Mouse (Mus musculus): Measurements from ENCODE around the gene Usp20.

The Usp20 gene

GRCm38 (mm10) chr2:31040043-31040442 is 58.0 kb downstream of the Usp20 start:
- DNase-seq (ENCODE audit: low read depth, low spot score): no peak

DNA sequence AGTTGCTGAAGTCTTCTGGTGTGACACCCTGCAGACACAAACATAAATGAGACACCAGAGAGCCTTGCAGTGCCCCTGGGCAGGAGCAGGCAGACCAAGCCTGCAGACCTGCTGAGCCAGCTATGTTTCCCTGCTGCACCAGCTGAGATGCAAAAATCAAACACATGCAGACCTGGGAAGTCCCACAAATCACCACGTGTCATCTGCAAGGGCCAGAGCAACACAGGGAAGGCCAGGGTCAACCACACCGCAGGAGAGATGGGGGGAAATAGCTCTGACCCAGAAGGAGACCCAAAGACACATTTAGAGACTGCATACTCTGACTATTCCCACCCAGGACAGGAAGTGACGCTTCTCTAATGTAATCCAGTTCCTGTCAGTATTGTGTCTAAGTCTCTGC is 58.4 kb downstream of the Usp20 start:
- DNase-seq (ENCODE audit: low read depth, low spot score): no peak

GRCm38 (mm10) chr2:31041386-31041785 is 59.3 kb downstream of the Usp20 start:
- no peak for DNase-seq (ENCODE audit: low read depth, low spot score)

DNA sequence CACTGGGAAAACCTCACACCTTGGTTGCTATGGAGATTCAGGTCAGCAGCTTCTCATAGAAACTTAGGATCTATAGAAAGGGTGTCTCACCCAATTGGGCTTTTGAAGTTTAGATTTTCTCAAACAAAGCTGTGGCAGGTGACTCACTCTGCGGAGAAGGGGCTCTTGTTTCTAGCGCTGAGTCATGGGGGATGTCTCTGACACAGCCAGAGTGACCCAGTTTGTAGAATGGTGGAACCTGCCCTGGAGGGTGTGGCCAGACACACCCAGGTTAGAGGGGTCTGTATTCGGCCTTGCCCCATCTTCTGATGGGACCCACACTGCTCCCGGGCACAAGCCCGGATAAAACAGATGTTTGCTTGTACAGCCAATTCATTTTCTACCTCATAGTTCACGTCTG is 60.8 kb downstream of the Usp20 start:
- no peak for DNase-seq (ENCODE audit: low read depth, low spot score)

GRCm38 (mm10) chr2:31043856-31044255 is 61.8 kb downstream of the Usp20 start:
- no peak for DNase-seq (ENCODE audit: low read depth, low spot score)

GRCm38 (mm10) chr2:31048037-31048436 is 66.0 kb downstream of the Usp20 start:
- no peak for DNase-seq (ENCODE audit: low read depth, low spot score)

- no peak for DNase-seq (ENCODE audit: low read depth, low spot score)
Observed at GRCm38 (mm10) chr2:31052441-31052840, 70.4 kb downstream of the Usp20 start.

- DNase-seq (ENCODE audit: low read depth, low spot score): no peak
Observed at GRCm38 (mm10) chr2:31053426-31053825, 71.3 kb downstream of the Usp20 start.

DNA sequence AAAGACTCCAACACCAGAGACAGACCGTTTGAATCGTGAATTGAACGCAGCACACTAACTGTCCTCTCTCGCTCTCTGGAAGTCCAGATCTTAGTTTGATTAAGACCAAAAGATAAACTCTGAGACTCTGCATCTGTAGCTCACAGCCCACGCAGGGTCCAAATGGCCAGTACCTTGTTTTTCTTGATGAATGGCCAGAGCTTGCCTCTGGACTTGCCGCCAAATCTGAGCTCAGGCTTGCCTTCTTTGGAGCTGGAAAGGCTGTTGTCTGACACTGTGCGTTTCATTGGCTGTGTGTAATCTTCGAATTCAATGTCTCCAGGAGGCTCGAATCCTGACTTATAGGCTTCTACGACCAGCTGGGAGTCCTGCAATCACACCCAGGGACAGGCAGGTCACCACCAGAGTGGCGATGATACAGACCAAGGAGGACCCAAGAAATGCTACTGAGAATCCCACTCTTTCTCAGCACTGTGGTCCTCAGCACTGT is 71.8 kb downstream of the Usp20 start:
- no peak for DNase-seq (ENCODE audit: low read depth, low spot score)

DNA sequence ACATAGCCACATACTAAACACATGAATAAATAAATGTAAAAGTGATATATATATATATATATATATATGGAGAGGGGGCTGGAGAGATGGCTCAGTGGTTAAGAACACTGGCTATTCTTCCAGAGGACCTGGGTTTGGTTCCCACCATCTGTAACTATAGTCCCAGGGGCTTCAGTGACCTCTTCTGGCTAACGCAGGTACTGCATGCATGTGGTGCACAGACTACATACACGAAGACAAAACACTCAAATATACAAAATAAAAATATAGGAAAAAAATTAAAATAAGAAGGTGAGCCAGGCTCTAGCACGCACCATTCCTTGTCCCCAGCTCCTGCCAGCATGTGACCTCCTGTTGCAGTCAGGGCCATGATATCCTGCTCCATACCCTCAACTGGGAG is 74.0 kb downstream of the Usp20 start:
- no peak for DNase-seq (ENCODE audit: low read depth, low spot score)

GRCm38 (mm10) chr2:31057549-31058177 is 75.6 kb downstream of the Usp20 start:
- no peak for DNase-seq (ENCODE audit: low read depth, low spot score)

DNA sequence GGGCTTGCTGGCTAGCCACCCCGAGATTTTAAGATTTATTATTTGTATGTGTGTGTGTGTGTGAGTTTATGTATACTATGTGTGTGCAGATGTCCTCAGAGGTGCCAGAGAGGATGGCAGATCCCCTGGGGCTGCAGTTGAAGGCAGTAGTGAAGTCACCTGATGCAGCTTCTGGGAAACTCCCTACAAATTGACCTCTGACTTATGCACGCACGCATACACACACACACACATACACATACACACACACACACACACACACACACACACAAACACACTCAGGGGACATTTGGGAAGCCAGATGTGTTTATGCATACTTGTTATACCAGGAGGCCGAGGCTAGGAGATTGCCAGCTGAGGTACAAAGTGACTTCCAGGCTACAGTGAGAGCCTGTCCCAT is 76.4 kb downstream of the Usp20 start:
- no peak for DNase-seq (ENCODE audit: low read depth, low spot score)

DNA sequence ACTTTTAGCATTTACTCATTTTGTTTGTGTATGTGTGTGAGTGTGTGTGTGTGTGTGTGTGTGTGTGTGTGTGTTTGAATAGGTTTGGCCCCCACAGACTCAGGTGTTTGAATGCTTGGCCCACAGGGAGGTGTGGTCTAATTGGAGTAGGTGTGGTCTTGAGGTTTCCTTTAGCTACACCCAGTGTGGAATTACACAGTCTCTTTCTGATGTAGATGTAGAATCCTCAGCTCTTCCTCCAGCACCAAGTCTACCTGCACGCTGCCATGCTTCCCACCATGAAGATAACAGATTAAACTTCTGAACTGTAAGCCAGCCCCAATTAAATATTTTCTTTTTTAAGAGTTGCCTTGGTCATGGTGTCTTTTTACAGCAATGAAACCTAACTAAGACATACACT is 78.2 kb downstream of the Usp20 start:
- DNase-seq (ENCODE audit: low read depth, low spot score): no peak

GRCm38 (mm10) chr2:31060787-31061730 is 79.0 kb downstream of the Usp20 start:
- no peak for DNase-seq (ENCODE audit: low read depth, low spot score)

DNA sequence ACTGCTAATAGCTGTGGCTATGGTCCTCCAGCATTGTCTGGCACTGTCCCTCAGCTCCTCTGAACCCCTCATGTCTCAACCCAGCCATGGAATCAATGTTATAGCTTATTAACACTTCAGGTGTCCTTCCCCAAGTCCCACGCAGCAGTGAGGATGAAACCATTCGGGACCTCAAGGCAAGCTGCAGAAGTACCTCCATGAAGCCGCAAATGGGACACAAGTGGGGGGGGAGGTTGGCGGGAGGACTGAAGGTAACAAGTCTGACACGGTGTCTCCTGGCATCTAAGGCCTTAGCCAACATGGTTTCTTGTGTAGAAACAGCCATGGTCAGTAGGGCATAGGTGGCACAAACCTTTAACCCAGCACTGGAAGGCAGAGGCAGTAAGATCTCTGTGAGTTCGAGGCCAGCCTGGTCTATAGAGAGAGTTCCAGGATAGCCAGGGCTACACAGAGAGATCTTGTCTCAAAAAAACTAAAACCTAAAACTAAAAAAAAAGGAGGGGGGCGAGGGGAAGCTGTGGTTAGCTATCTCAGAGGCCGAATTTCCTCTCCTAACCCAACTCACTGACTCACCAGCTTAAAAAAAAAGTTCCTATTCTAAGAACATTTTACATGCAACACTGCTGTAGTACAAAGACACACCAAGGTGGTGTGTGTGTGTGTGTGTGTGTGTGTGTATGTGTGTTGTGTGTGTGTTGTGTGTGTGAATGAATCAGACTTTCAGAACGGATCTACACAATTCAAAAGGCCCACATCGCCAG is 80.0 kb downstream of the Usp20 start:
- no peak for DNase-seq (ENCODE audit: low read depth, low spot score)

DNA sequence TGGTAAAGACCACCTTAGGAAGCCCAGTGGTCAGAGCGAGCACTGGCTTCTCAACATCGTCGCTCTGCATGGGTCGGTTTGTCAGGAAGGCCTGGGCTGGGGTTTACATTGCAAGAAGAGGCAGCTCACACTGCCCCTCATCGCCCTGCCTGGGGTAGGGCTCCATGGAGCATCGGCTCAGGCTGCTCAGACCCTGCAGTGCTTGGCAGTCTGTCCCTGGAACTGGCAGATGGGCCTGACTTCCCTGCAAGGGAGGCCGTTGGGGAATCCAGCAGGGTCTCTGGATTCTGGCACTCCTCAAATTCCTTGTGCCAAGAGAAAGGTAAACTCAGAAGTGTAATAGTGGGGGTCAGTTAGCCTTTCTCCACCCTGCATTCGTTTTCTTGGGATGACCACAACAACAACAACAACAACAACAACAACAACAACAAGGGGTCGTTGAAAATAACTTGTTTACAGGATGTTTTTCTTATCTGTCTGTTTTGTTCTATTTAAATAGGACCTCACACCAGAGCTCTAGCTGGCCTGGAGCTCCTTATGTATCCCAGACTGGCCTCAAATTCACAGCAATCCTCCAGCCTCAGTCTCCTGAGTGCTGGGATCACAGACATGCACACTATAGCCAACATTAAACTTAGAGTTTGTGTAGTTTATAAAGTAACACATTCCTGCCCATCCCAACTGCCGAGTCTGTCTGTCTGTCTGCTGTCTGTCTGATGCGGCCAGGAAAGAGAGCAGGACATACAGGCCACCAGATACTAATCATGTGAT is 84.1 kb downstream of the Usp20 start:
- no peak for DNase-seq (ENCODE audit: low read depth, low spot score)

DNA sequence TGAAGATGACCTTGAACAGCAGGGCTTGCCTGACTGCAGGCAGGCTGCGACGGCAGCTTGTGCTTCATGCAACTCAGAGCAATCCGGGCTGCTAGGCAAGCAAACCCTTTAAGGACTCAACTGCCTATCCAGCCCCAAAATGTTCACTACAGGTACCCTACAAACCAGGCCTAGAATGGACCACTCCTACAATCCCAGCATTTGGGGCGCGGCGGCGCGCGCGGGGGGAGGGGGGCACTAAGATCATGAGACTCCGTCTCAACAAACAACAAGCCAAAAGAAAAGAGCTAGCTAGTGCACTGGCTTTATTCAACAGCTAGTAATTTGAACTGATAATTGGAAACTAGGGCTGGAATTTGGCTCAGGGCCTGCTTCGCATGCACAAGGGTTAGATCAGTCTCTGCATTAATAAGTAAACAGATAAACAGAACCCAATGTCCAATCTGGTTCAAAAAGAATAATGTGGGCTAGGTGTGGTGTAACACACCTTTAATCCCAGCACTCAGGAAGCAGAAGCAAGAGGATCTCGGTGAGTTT is 85.0 kb downstream of the Usp20 start:
- no peak for DNase-seq (ENCODE audit: low read depth, low spot score)

DNA sequence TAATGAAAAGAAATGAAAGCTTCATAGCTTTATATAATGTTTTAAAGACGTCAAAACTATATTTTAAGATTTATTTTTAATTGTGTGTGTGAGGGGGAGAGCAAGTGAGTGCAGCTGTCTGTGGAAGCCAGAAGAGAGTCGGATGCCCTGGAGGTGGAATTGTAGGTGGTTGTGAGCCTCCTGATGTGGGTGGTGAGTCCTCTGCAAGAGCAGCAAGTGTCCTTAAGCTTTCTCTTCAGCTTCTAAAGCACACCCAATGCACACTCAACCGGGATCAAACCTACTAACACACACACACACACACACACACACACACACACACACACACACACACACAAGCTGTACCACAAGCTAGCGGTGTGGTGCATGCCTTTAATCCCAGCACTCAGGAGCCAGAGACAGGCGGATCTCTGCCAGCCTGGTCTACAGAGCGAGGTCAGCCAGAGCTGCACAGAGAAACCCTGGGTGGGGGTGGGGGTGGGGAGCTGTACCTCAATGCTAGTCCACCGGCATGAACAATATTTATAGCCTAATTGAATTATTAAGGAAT is 85.7 kb downstream of the Usp20 start:
- no peak for DNase-seq (ENCODE audit: low read depth, low spot score)

- peak; percentile 28 for DNase-seq (ENCODE audit: low read depth, low spot score)
Observed at GRCm38 (mm10) chr2:31068246-31069113, 86.4 kb downstream of the Usp20 start.

- no peak for DNase-seq (ENCODE audit: low read depth, low spot score)
Observed at GRCm38 (mm10) chr2:31069114-31069445, 87.0 kb downstream of the Usp20 start.
